Mouse (Mus musculus): ENCODE measurements around the gene Nutm2. TPM values are rescaled to one million over a fixed set of nuclear protein-coding genes. Genes with fewer than 3 reads are reported as not detected.
"Not testable (repeated sequence)": the region's sequence is repeated elsewhere in the genome, so short reads cannot be mapped to it uniquely, and the experiment has no call there.

Nutm2 gene
- polyA plus RNA-seq, 1 experiment from 2014 or later: not detected

DNA sequence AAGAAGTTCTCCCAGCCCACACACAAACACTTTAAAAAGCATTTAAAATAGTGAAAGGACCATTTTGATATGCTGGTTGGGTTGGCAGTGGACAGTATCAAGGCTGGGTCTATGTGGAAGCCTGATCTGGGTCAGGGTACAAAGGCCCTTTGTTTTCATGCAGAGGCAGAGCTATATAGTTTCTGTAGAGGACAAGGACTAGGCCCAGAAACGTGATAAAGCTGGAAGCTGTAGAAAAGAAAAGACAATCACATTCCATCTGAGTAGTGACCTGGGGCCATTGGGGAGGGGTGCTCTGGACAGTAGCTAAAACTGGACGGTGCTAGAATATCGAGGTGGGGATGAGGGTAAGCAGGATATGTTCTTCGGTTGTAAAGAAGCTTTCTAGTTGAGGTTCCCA lies 21.8 kb upstream of the Nutm2 start:
- no peaks in the 10 kb centered on the region for H3K9me3 ChIP-seq (ENCODE audit: low read depth, low read length)
- H3K4me2 ChIP-seq: no peak overlapping the region
- H3K36me3 ChIP-seq (ENCODE audit: insufficient read depth): no peaks in the 10 kb centered on the region
- H3K4me1 ChIP-seq (ENCODE audit: insufficient read depth): no peaks in the 10 kb centered on the region
- 74% methylated on average over 4 of the region's 4 CpGs for WGBS
- H3K4me3 ChIP-seq (ENCODE audit: low read depth, low read length): no peak overlapping the region
- no peak overlapping the region for H3K27ac ChIP-seq (ENCODE audit: low read depth)
- no peak overlapping the region for H3K9ac ChIP-seq
- DNase-seq: no peak
- no peak for ATAC-seq (ENCODE audit: insufficient read depth)
- TF ChIP-seq CTCF (IDR thresholded peaks at IDR 0.05; ENCODE audit: low read depth): no peak
- H3K27me3 ChIP-seq (ENCODE audit: insufficient read depth, low read length): no peaks in the 10 kb centered on the region

DNA sequence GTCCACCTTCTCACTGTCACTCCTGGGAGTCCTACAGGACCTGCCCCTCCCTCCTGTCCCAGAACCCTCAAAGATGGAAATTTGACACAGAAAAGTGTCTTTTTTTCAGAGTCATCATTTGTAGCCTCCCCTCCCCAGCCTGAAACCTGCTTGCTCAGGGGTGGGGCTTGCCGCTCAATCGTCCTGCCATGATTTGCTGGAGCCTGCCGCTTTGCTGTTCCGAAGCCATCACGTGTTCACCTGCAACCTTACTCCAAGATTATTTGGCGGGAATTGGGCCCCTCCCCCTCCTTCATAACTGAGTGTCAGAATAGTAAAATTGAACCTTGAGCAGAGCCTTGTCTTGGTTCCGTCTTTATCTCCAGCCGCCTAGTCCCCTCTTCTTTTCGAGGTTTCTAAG lies 14.8 kb upstream of the Nutm2 start:
- not testable (repeated sequence) for H3K4me3 ChIP-seq (ENCODE audit: low read depth, low read length); H3K27ac ChIP-seq (ENCODE audit: low read depth); DNase-seq; H3K4me1 ChIP-seq (ENCODE audit: insufficient read depth); H3K9ac ChIP-seq; H3K36me3 ChIP-seq (ENCODE audit: insufficient read depth); H3K27me3 ChIP-seq (ENCODE audit: insufficient read depth, low read length); ATAC-seq (ENCODE audit: insufficient read depth); H3K9me3 ChIP-seq (ENCODE audit: low read depth, low read length); H3K4me2 ChIP-seq
- WGBS: 60% methylated on average over 9 of the region's 9 CpGs

DNA sequence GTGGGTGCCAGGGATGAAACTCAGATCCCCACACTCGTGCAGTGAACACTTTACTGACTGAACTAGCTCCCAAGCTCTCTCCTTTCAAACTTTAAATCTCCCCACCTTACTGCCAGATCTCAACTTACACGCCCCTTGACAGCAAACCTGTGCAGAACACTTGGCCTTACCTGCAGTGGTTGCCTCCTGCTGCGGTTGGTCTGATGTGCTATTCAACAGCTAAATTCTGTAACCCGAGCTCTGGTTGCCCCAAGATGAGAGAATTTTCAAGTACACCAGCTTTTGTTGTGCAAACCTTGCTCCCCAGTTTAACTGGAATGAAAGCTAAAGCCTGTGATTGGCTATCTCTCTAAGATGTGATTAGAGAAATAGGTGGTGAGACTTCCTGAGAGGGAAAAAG lies 13.7 kb upstream of the Nutm2 start:
- Histone ChIP-seq H3K4me3 (ENCODE audit: low read depth, low read length) (no peak overlapping the region), H3K4me1 (ENCODE audit: insufficient read depth) (no peaks in the 10 kb centered on the region), H3K9me3 (ENCODE audit: low read depth, low read length) (no peaks in the 10 kb centered on the region), H3K4me2 (no peak overlapping the region), H3K27me3 (ENCODE audit: insufficient read depth, low read length) (no peaks in the 10 kb centered on the region), H3K27ac (ENCODE audit: low read depth) (no peak overlapping the region), H3K9ac (no peak overlapping the region), H3K36me3 (ENCODE audit: insufficient read depth) (no peaks in the 10 kb centered on the region)
- ATAC-seq (ENCODE audit: insufficient read depth): no peak
- WGBS: 26% methylated on average over 4 of the region's 4 CpGs
- no peak for DNase-seq
- TF ChIP-seq CTCF (IDR thresholded peaks at IDR 0.05; ENCODE audit: low read depth): no peak

DNA sequence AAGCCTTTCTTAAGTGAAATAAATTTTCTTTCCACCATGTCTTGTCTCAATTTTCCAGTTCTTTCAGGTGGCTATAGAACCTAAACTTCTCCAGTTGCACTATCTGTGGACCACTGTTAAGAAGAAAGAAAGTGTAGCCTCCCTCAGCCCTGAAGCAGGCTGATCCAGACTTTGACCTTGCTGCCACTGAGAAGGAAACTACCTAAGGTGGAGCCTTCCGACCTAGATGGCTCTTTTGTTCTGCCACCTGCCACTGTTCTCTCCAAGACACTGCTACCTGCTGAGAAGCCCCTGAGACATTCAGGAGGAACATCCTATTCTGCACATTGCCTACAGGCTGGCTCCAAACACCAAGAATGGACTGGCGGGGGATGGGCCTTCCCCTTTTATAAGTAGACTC lies 6.7 kb upstream of the Nutm2 start:
- not testable (repeated sequence) for H3K4me1 ChIP-seq (ENCODE audit: insufficient read depth); ATAC-seq (ENCODE audit: insufficient read depth); H3K9me3 ChIP-seq (ENCODE audit: low read depth, low read length); H3K4me3 ChIP-seq (ENCODE audit: low read depth, low read length); H3K27me3 ChIP-seq (ENCODE audit: insufficient read depth, low read length); H3K4me2 ChIP-seq; H3K36me3 ChIP-seq (ENCODE audit: insufficient read depth); H3K9ac ChIP-seq; H3K27ac ChIP-seq (ENCODE audit: low read depth); DNase-seq
- WGBS: 79% methylated on average over 2 of the region's 2 CpGs

DNA sequence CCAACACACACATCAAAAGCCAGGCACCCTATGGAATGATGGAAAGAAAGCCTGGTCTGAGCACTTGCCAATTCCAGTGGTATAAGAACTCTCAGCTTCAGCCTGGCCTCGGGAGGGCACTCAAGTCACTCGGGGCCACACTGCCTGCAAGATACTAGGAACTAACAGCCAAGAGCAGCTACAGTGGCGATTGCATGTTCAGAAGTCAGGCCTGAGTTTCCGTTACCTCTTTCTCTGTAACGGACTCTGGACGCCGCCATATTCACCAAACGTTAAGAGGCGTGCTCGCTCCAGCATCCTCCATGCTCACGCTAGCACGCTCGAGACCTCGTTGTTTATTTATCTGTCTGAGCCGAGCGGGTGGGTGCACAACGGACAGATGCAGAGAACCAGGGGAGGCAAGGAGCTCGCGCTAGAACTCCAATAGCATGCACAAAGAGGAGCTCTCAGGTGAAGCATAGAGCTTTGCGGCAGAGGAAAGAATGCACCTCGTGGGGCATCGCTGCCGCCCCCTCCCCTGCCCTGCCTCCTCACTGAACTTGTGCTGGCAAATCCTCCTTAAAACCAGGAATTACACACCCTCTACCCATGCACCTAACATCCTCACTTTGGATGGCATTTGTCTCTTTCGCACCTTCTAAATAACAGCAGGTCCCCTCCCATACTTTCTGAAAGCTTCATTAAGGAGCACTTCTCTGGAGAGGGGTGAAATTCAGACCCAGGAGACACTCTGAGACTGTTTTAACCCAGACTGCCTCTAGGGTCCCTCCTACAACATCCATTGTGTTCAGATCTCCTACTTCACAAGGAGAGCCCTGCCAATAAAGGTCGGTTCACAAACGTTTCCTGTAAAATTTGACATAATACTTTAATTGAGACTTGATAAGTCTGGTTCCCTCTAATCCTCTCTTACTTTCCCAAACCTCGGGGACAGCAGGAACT lies 2.2 kb upstream of the Nutm2 start:
- WGBS: 22% methylated on average over 27 of the region's 27 CpGs

DNA sequence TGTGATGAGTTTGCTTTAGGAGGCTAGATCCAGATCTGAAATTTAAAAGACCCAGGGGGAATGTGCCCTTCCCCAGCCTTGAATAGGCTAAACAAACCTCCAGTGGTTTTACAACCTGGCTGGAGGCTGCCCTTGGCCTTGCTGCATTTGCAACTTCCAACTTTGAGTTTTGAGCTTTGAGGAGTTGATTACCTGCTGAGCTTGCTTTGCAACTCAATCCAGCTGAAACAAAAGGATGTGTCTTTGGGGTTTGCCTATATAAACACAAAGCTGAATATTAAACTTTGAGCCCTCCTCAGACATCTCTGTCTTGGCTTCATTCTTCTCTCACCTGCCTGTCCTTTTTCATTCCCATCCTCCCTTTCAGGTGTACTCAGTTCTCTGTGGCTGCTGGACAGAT lies 21.4 kb downstream of the Nutm2 start:
- DNase-seq; H3K4me1 ChIP-seq (ENCODE audit: insufficient read depth); H3K4me3 ChIP-seq (ENCODE audit: low read depth, low read length); H3K9ac ChIP-seq; H3K36me3 ChIP-seq (ENCODE audit: insufficient read depth); H3K27ac ChIP-seq (ENCODE audit: low read depth); H3K27me3 ChIP-seq (ENCODE audit: insufficient read depth, low read length); H3K4me2 ChIP-seq; ATAC-seq (ENCODE audit: insufficient read depth); H3K9me3 ChIP-seq (ENCODE audit: low read depth, low read length): not testable (repeated sequence)

More for the DNA sequence above, 2.2 kb upstream of the Nutm2 start:
- TF ChIP-seq CTCF (IDR thresholded peaks at IDR 0.05; ENCODE audit: low read depth): 0 out of 2 replicates have a peak, but pooled peaks have one; percentile 12
- Histone ChIP-seq H3K4me1 (ENCODE audit: insufficient read depth) (no peaks in the 10 kb centered on the region), H3K27ac (ENCODE audit: low read depth) (no peak overlapping the region), H3K36me3 (ENCODE audit: insufficient read depth) (no peaks in the 10 kb centered on the region), H3K27me3 (ENCODE audit: insufficient read depth, low read length) (no peaks in the 10 kb centered on the region), H3K4me2 (peak overlapping the region; percentile 61), H3K9me3 (ENCODE audit: low read depth, low read length) (no peaks in the 10 kb centered on the region), H3K9ac (peak overlapping the region; percentile 38; the same call in 1 of the 2 replicates), H3K4me3 (ENCODE audit: low read depth, low read length) (peak overlapping the region; percentile 31)
- ATAC-seq (ENCODE audit: insufficient read depth) (peak; percentile 47; the same call in 1 of the 2 replicates), DNase-seq (peak; percentile 51)

DNA sequence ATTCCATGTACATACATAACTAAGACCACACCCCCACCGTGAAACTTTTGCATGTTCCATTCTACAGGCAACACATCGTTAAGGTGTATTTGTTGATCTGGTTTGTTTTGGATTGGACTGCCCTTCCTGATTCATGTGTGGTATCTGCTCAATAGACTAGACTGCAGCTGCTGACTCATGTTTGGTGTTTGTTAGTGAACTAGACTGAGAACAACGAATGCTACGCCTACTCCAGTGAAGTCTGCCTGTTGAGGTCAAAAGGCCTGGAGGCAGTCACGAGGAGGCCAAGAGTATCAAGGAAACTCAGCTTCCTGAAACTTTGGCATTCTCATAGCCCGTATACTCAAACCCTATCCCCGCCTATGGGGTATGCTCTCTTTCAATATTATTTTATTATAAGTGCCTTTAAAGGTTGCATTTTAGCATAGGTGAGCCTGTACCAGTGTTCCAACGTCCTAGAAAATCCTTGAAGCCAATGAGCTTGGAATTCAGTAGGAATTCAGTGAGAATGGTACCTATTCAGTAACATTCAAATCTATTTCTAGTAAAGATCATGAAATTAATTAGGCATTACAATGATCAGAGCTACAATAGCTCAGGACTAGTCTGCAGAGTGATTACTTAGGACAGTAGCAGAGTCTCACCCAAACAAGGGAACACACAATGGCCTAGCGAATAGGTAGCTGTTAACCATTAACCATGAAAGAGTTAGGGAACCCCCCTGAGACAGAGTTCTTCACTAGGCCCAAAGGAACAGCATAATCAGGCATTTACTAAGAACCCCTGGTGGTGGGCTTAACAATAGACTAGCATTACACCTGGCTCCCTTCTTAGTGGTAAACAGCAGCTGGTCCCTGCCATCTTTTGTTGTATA lies 43.6 kb downstream of the Nutm2 start:
- ATAC-seq (ENCODE audit: insufficient read depth); H3K9me3 ChIP-seq (ENCODE audit: low read depth, low read length); H3K9ac ChIP-seq; H3K27me3 ChIP-seq (ENCODE audit: insufficient read depth, low read length); H3K4me1 ChIP-seq (ENCODE audit: insufficient read depth); H3K27ac ChIP-seq (ENCODE audit: low read depth); H3K36me3 ChIP-seq (ENCODE audit: insufficient read depth); DNase-seq; H3K4me2 ChIP-seq; H3K4me3 ChIP-seq (ENCODE audit: low read depth, low read length): not testable (repeated sequence)
- WGBS: 78% methylated on average over 9 of the region's 9 CpGs

Other genes starting within 250 kb of the Nutm2 start
- gene Gm906, start 217.0 kb upstream of the Nutm2 start, polyA plus RNA-seq (2014; fragmentation: Nextera tagmentation; extraction: Ambion mirVana): 0.20 and 0.32 TPM in 2 replicates
- 36.4 and 40.5 TPM in 2 replicates for gene Fbxw17, start 49.4 kb upstream of the Nutm2 start, polyA plus RNA-seq (2014; fragmentation: Nextera tagmentation; extraction: Ambion mirVana)
- not detected in 2 replicates for gene Gm47429, start 23.4 kb upstream of the Nutm2 start, polyA plus RNA-seq (2014; fragmentation: Nextera tagmentation; extraction: Ambion mirVana)
- not detected in 2 replicates for gene Gm904, start 175.9 kb downstream of the Nutm2 start, polyA plus RNA-seq (2014; fragmentation: Nextera tagmentation; extraction: Ambion mirVana)
- gene Gm8765, start 231.0 kb downstream of the Nutm2 start, polyA plus RNA-seq (2014; fragmentation: Nextera tagmentation; extraction: Ambion mirVana): not detected in 2 replicates

All from lung, embryonic 14.5 days (tissue).